Mouse (Mus musculus) stomach, postnatal 0 days (tissue): Measurements from ENCODE around the gene Aldh18a1.

Experiments used
- CTCF ChIP-seq: IDR thresholded peaks from 2 replicates; pipeline ENCODE4 v1.5.1; 2016; ENCODE audit warnings: antibody characterized with exemption, low read depth, mild to moderate bottlenecking, moderate library complexity
- EP300 ChIP-seq: optimal IDR thresholded peaks from 2 replicates; pipeline ENCODE3; 2016; ENCODE audit warnings: antibody characterized with exemption

DNA sequence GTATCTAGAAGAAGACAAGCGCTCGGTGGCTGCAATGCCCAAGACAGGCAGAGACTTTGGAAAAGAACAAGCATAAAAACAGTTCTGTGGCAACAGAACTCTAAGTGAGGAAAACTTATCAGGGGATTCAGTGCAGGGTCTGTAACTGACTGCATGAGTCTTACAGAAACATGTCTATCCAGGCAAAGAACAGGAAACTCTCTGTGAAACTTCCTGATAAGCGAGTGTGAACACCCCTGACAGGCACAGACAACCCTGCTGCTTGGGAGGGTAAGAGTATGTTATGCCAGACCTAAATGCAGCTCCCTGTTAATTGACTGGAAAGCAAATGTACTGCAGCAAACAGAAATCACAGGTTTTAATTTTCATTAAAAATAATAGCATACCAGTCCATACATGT lies 13.6 kb upstream of the Aldh18a1 start:
- no peak for TF ChIP-seq CTCF
- TF ChIP-seq EP300: no peak
